Mouse (Mus musculus) limb, embryonic 12.5 days (tissue): ENCODE results near the gene 4930548H24Rik. TPM values are rescaled to one million over a fixed set of nuclear protein-coding genes. Genes with fewer than 3 reads are reported as not detected.

Source experiments
- ATAC-seq: fragments of 200-750 bp; cut with Nextera tagmentation; 2 replicates; pipeline ENCODE4 v1.8.0; 2017; ENCODE audit warnings: low read depth, moderate TSS enrichment; ENCODE audit not compliant: insufficient number of reproducible peaks, insufficient read depth, low FRiP score, low TSS enrichment
- H3K27ac ChIP-seq: fragments of 300-500 bp; sonication (generic); 2 replicates; pipeline ENCODE4 v1.5.1; 2016; ENCODE audit warnings: mild to moderate bottlenecking, moderate library complexity
- H3K27me3 ChIP-seq: fragments of 300-500 bp; sonication (generic); 2 replicates; pipeline ENCODE4 v1.6.1; 2016; ENCODE audit warnings: mild to moderate bottlenecking, moderate library complexity
- H3K36me3 ChIP-seq: fragments of 300-500 bp; sonication (generic); 2 replicates; pipeline ENCODE4 v1.6.1; 2016; ENCODE audit warnings: mild to moderate bottlenecking, moderate library complexity
- H3K4me1 ChIP-seq: fragments of 300-500 bp; sonication (generic); replicated peaks from 2 replicates; pipeline ENCODE4 v1.6.1; 2016
- H3K4me2 ChIP-seq: fragments of 300-500 bp; sonication (generic); 2 replicates; pipeline ENCODE4 v1.6.1; 2016; ENCODE audit warnings: mild to moderate bottlenecking, moderate library complexity
- H3K4me3 ChIP-seq: fragments of 300-500 bp; sonication (generic); replicated peaks from 2 replicates; pipeline ENCODE4 v1.5.1; 2016; ENCODE audit warnings: mild to moderate bottlenecking
- H3K9ac ChIP-seq: fragments of 300-500 bp; sonication (generic); replicated peaks from 2 replicates; pipeline ENCODE4 v1.6.1; 2016; ENCODE audit warnings: mild to moderate bottlenecking, moderate library complexity
- H3K9me3 ChIP-seq: fragments of 300-500 bp; sonication (generic); 2 replicates; pipeline ENCODE4 v1.6.1; 2016; ENCODE audit warnings: mild to moderate bottlenecking, moderate library complexity
- WGBS: fragments of 180-500 bp; shearing (Covaris S2); methylation state at CpG from one replicate; pipeline ENCODE4 v1.1.7; 2016; 5-methylcytosine and 5-hydroxymethylcytosine counted together
- polyA plus RNA-seq: library from polyadenylated mRNA; unstranded; fragments of >200 nt; fragmentation: Nextera tagmentation; extraction: Ambion mirVana; gene quantifications from 2 replicates; pipeline ENCODE4 v1.2.1, GENCODE M21; 2016

4930548H24Rik gene
- polyA plus RNA-seq = not detected in 2 replicates

DNA sequence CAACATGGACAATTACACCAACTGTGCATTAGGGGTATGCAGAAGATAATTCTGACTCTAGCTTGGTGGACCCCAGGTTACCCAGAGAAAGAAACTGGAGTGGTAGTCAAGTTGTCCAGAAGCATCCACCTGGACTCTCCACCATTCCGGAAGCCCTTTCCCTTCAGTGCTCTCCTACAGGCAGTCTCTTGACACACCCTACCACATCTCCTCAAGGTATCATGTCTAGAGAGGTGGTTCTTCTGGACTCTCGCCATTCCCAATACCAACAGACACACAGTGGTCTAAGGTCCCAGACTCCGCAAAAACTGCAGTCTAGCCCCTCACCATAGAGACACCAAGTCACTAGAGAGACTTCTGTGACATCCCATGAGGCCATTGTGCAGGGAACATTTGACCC, at the start of gene 4930548H24Rik:
Gene 4930548H24Rik, plus strand, starts transcription at position 301 of the 400 bp plus-strand sequence.
- ATAC-seq = no peak
- Histone ChIP-seq H3K27ac (no peak within 1 kb of the TSS), H3K9ac (no peak within 1 kb of the TSS), H3K9me3 (no peaks in the 10 kb centered on the region), H3K4me1 (no peaks in the 10 kb centered on the region), H3K4me2 (no peak within 1 kb of the TSS), H3K36me3 (peaks cover 33% of the 10 kb centered on the region), H3K27me3 (no peaks in the 10 kb centered on the region), H3K4me3 (no peak within 1 kb of the TSS)
- 95% methylated on average over 3 of the region's 3 CpGs for WGBS

DNA sequence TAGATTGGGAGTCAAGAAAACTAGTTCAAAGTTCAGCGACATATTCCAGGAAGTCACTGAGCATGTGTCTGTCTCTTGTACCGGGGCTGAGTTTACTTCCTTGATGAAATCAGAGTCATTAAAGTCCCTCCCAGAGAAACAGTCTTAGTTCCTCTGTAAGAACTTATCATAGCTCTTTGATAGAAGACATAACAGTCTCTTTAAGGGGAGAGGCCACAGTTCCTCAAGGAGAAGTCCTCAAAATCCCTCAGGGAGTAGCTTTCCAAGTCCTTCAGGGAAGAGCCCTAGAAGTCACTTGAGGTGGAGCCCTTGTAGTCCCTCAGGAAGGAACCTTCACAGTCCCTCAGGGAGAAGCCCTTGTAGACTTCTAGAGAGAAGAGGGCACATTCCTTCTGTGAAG, 34.2 kb upstream of the 4930548H24Rik start:
- 87% methylated on average over 2 of the region's 2 CpGs for WGBS
- H3K4me2 ChIP-seq = no peak overlapping the region
- peaks cover 14% of the 10 kb centered on the region for H3K4me1 ChIP-seq
- H3K4me3 ChIP-seq = no peak overlapping the region
- ATAC-seq = no peak
- H3K9ac ChIP-seq = no peak overlapping the region
- H3K27ac ChIP-seq = no peak overlapping the region
- H3K9me3 ChIP-seq = no peaks in the 10 kb centered on the region
- no peaks in the 10 kb centered on the region for H3K27me3 ChIP-seq
- no peaks in the 10 kb centered on the region for H3K36me3 ChIP-seq

GRCm38 (mm10) chr5:31451878-31452561, 33.5 kb upstream of the 4930548H24Rik start, which contains the start of gene Zfp512:
TSS of gene Zfp512 (plus strand) at chr5:31452431.
- Histone ChIP-seq H3K9ac (peak within 1 kb of the TSS; percentile 70), H3K4me1 (peaks cover 14% of the 10 kb centered on the region), H3K4me3 (peak within 1 kb of the TSS; percentile 52), H3K9me3 (no peaks in the 10 kb centered on the region), H3K36me3 (no peaks in the 10 kb centered on the region), H3K27me3 (no peaks in the 10 kb centered on the region), H3K4me2 (peak within 1 kb of the TSS; percentile 82), H3K27ac (no peak within 1 kb of the TSS)
- ATAC-seq = peak; percentile 99
- WGBS = 7% methylated on average over 23 of the region's 23 CpGs

- WGBS = 0% methylated on average over 11 of the region's 11 CpGs
- H3K4me1 ChIP-seq = peaks cover 14% of the 10 kb centered on the region
- H3K4me3 ChIP-seq = peak overlapping the region; percentile 52
- H3K9ac ChIP-seq = peak overlapping the region; percentile 70
- 0 out of 2 replicates have a peak, but pooled peaks cover 2% of the 10 kb centered on the region for H3K36me3 ChIP-seq
- H3K9me3 ChIP-seq = no peaks in the 10 kb centered on the region
- H3K27ac ChIP-seq = no peak overlapping the region
- peak overlapping the region; percentile 82 for H3K4me2 ChIP-seq
- no peaks in the 10 kb centered on the region for H3K27me3 ChIP-seq
- ATAC-seq = no peak
Measured at GRCm38 (mm10) chr5:31452562-31452878, 33.0 kb upstream of the 4930548H24Rik start.

- peak overlapping the region; percentile 52 for H3K4me3 ChIP-seq
- H3K27ac ChIP-seq = no peak overlapping the region
- no peaks in the 10 kb centered on the region for H3K9me3 ChIP-seq
- H3K4me2 ChIP-seq = peak overlapping the region; percentile 82
- no peaks in the 10 kb centered on the region for H3K27me3 ChIP-seq
- H3K36me3 ChIP-seq = 0 out of 2 replicates have a peak, but pooled peaks cover 2% of the 10 kb centered on the region
- H3K4me1 ChIP-seq = peaks cover 14% of the 10 kb centered on the region
- peak overlapping the region; percentile 70 for H3K9ac ChIP-seq
- 16% methylated on average over 7 of the region's 7 CpGs for WGBS
- ATAC-seq = no peak
Measured at GRCm38 (mm10) chr5:31452886-31453410, 32.6 kb upstream of the 4930548H24Rik start.

DNA sequence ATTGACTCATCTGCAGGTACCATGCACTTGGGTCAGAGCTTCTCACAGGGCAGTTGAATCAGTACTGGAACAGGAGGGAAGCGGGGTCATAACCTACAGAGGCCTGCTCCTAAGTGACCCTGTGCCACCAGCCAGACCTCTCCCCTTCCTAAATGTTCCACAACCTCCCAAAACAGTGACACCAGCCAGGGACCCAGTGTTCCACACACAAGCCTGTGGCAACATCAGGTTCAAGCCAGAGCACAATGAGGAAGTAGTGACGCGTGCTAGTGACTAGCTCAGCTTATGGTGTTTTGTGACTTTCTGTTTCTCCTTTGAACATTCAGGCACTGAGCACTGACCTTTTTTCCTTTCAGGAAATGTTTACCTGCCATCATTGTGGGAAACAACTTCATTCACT, 17.7 kb upstream of the 4930548H24Rik start:
- Histone ChIP-seq H3K4me1 (no peaks in the 10 kb centered on the region), H3K9me3 (no peaks in the 10 kb centered on the region), H3K9ac (no peak overlapping the region), H3K36me3 (peaks cover 78% of the 10 kb centered on the region), H3K4me3 (no peak overlapping the region), H3K27me3 (no peaks in the 10 kb centered on the region), H3K4me2 (no peak overlapping the region), H3K27ac (no peak overlapping the region)
- 93% methylated on average over 3 of the region's 3 CpGs for WGBS
- no peak for ATAC-seq

GRCm38 (mm10) chr5:31469711-31470110, 15.8 kb upstream of the 4930548H24Rik start:
- Histone ChIP-seq H3K9me3 (no peaks in the 10 kb centered on the region), H3K27me3 (no peaks in the 10 kb centered on the region), H3K27ac (no peak overlapping the region), H3K4me2 (no peak overlapping the region), H3K36me3 (peaks cover 95% of the 10 kb centered on the region), H3K4me1 (no peaks in the 10 kb centered on the region), H3K4me3 (no peak overlapping the region), H3K9ac (no peak overlapping the region)
- no peak for ATAC-seq
- WGBS = 91% methylated on average over 6 of the region's 6 CpGs

DNA sequence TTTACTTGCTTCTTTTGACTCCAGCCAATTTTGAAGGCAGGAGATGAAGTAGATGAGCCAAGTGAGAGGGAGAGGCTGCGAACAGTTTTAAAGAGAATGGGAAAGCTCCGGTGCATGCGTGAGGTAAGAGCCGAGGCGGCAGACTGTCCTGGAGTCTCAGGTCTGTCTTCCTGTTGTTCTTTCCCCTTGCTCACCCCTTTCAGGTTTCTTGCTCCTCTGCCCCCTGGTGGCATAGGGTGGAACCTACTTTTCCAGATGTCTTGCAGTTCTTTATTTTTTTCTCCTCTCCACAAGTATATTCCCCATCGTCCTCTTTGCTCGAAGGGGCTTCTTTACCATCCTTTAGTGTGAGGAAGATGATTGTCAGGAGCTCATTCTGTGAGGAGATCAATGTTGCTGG, 15.2 kb upstream of the 4930548H24Rik start:
- Histone ChIP-seq H3K4me3 (no peak overlapping the region), H3K36me3 (peaks cover 96% of the 10 kb centered on the region), H3K27me3 (no peaks in the 10 kb centered on the region)

DNA sequence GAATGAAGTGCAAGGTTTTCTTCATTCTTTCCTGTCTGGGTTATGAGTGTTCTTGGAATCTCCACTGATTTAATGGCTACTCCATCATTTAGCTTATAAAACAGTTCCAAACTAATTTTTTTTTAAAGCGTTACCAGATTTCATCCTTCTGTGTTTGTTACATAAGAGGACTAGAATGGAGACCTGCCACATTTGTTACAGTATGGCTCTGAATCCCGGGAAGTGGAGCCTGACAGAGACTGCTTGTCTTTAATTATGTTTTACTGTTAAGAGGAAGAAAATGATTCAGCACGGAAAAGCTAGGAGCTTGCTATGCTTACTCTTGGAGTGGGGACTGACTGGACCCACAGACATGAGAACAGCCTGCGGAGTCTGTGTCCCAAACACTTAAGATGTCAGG, 5.0 kb upstream of the 4930548H24Rik start:
- H3K4me3 ChIP-seq = no peak overlapping the region
- H3K9me3 ChIP-seq = no peaks in the 10 kb centered on the region
- peaks cover 81% of the 10 kb centered on the region for H3K36me3 ChIP-seq
- no peak overlapping the region for H3K9ac ChIP-seq
- WGBS = 94% methylated on average over 4 of the region's 4 CpGs
- no peaks in the 10 kb centered on the region for H3K27me3 ChIP-seq
- H3K27ac ChIP-seq = no peak overlapping the region
- H3K4me2 ChIP-seq = no peak overlapping the region
- H3K4me1 ChIP-seq = no peaks in the 10 kb centered on the region
- ATAC-seq = no peak

More for the DNA sequence above, 15.2 kb upstream of the 4930548H24Rik start:
- Histone ChIP-seq H3K9ac (no peak overlapping the region), H3K27ac (no peak overlapping the region), H3K4me1 (no peaks in the 10 kb centered on the region), H3K4me2 (no peak overlapping the region), H3K9me3 (no peaks in the 10 kb centered on the region)
- ATAC-seq = no peak
- 76% methylated on average over 7 of the region's 7 CpGs for WGBS

GRCm38 (mm10) chr5:31487889-31488288, 2.3 kb downstream of the 4930548H24Rik start:
- H3K9ac ChIP-seq = no peak overlapping the region
- H3K4me2 ChIP-seq = no peak overlapping the region
- no peaks in the 10 kb centered on the region for H3K27me3 ChIP-seq
- no peaks in the 10 kb centered on the region for H3K4me1 ChIP-seq
- no peak overlapping the region for H3K4me3 ChIP-seq
- WGBS = 92% methylated on average over 3 of the region's 3 CpGs
- H3K9me3 ChIP-seq = no peaks in the 10 kb centered on the region
- H3K36me3 ChIP-seq = peaks cover 9% of the 10 kb centered on the region
- H3K27ac ChIP-seq = no peak overlapping the region
- no peak for ATAC-seq

DNA sequence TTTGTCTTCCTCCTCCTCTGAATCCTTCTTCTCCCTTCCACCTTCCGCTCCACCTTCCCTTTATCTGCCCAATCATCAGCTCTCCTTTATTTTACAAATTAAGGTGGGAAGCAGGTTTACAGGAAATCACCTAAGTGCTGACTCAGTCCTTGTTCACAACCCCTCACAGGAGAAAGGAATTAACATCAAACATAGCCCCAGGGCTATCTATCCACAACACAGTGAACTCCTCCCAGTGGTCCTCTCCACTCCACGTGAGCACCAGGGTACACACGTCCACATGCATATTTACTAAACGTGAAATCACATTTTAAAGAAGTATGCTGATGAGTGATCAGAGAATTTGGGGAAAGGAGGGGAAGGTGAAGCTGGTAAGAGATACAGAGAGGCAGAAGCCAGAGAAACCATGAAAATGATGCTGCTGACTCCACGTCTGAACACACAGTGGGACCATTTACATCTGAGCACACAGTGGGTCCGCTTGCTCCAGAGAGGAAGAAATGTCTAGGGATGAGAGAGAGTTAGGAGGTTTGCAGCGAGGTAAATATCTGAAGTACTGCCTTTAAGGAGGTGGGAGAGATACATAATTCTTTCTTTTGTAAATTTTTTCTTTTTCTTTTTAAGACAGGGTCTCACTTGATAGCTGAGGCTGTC, 3.7 kb downstream of the 4930548H24Rik start:
- Histone ChIP-seq H3K4me2 (no peak overlapping the region), H3K27me3 (no peaks in the 10 kb centered on the region), H3K9me3 (no peaks in the 10 kb centered on the region), H3K36me3 (peaks cover 3% of the 10 kb centered on the region), H3K27ac (no peak overlapping the region), H3K4me3 (no peak overlapping the region), H3K4me1 (no peaks in the 10 kb centered on the region), H3K9ac (no peak overlapping the region)
- no peak for ATAC-seq
- 70% methylated on average over 7 of the region's 7 CpGs for WGBS
